Mouse (Mus musculus): Measurements from ENCODE around the gene Arid3a.

The Arid3a gene

DNA sequence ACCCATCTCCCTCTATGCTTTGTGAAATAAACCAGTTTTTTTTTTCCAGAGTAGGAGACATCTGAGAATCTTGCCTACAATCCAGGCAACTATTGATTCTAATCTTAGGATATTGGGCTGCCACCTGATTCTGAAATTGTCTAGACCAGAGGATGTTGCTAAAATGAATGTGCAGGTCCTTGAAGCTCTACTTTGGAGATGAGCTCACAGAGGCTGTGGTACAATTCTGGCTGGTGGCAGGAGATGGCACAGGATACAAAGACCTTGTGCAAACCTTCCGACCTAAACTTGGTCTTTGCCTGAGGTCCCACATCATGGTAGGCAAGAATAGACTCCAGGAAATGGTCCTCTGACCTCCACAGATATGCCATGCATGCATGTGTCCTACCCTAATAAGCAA, 68.8 kb downstream of the Arid3a start:
- DNase-seq (ENCODE audit: low read depth, low spot score): peak; percentile 61

DNA sequence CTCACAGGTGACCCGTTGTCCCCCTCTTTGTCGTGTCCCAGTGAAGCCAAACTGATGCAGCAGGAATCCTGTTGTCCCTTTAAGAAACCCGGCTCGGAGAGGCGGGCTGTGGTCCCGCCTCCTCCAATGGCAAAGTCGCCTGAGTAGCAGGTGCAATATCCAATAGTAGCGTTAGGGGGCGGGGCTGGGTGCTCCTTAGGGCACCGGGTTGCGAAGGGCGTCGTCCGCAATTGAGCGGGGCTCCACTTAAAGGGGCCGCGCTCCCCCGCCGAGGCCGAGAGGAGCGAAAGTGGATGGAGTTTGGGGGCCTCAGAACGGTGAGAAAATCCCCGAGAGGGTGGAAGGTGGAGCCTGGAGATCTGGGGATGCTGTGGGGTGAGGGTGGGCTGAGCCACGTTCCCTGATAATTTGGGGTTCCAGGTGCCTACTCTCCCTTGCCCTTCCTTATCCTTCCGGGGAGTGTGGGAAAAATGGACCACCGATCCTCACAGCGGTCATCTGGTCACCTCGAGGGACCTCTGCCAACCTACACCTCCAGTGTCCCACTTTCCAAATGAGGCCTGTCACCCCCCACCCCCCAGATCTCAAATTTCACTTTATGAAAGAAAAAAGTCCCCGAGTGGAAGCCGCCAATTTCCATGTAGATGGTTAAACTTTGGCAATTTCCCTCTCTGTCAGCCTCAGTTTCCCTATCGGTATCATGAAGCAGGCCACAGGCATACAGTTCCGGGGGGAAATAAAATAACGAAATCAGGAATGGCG, 69.6 kb downstream of the Arid3a start, which contains the start of gene Abca7:
TSS of gene Abca7 (plus strand) at position 223 of the 762 bp plus-strand sequence.
- peak; percentile 95 for DNase-seq (ENCODE audit: low read depth, low spot score)

DNA sequence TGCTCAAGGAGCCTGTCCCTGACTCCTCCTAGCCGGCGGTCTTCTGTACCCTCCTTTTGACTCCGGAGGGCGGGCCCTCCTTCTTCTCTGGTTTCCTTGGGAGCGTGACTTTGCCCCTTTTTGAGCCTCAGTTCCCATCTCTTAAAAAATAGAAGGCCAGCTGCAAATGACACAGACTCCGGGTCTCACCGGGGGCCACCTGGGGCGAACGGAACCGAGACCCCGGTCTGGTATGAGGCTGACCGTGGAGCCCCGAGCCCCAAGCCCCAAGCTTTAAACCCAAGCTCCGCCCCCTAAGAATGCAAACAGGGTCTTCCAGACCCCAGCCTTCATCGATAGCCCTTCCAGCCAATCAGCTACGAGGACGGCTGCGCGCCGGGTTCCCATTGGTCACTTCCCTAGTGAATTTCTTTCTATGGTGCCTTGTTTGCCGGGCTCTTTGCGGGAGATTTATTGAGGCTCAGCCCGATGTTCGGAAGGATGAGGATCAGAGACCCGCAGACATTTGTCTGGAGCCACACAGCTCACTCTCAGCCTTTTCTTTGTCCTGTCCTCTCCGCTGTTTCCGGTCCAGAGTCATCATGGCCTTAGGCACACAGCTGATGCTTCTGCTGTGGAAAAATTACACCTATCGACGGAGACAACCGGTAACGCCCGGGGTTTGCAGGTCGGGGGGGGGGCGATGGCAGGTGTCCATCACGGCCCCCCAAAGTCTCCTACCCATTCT, 70.4 kb downstream of the Arid3a start:
- DNase-seq (ENCODE audit: low read depth, low spot score): peak; percentile 64

DNA sequence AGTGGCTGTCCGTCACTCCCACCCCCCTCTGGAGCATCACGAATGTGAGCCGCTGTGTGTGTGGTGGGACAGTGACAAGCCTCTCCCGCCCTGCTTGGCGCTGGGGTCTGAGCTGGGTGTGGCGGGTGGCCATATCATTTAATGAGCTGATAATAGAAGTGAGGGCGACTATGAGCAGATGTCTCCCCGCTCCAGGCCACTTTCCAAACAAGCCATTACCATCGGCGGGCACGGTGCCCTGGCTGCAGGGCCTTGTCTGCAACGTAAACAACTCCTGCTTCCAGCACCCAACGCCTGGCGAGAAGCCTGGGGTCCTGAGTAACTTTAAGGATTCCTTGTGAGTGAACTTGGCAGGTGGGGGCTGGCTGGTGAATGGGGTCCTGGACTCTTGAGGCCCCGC, 71.0 kb downstream of the Arid3a start:
- no peak for DNase-seq (ENCODE audit: low read depth, low spot score)

DNA sequence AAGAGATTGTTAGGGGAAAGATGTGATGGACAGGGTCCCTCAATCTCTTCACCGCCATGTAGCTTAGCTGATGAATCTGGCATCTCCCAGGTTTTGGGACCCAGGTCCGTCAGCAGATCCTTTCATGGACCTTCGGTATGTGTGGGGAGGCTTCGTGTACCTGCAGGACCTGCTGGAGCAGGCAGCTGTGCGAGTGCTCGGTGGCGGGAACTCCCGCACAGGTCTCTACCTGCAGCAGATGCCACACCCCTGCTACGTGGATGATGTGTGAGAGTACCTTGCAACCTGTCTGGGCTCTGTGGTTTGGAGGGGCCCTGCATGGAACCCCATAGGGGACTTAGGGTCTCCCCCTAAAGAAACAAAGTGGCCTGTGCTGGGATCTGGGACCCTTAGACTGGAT, 75.1 kb downstream of the Arid3a start:
- DNase-seq (ENCODE audit: low read depth, low spot score): no peak

DNA sequence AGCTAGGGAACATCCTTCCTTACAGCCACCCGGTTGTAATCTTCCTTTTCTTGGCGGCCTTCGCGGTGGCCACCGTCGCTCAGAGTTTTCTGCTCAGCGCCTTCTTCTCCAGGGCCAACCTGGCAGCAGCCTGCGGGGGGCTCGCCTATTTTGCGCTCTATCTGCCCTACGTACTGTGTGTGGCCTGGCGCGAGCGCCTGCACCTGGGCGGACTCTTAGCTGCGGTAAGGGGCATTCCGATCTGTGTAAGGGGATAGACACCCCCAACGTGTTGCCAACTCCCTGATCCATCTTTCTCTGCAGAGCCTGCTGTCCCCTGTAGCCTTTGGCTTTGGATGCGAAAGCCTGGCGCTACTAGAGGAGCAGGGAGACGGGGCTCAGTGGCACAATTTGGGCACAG, 76.0 kb downstream of the Arid3a start:
- DNase-seq (ENCODE audit: low read depth, low spot score): no peak

DNA sequence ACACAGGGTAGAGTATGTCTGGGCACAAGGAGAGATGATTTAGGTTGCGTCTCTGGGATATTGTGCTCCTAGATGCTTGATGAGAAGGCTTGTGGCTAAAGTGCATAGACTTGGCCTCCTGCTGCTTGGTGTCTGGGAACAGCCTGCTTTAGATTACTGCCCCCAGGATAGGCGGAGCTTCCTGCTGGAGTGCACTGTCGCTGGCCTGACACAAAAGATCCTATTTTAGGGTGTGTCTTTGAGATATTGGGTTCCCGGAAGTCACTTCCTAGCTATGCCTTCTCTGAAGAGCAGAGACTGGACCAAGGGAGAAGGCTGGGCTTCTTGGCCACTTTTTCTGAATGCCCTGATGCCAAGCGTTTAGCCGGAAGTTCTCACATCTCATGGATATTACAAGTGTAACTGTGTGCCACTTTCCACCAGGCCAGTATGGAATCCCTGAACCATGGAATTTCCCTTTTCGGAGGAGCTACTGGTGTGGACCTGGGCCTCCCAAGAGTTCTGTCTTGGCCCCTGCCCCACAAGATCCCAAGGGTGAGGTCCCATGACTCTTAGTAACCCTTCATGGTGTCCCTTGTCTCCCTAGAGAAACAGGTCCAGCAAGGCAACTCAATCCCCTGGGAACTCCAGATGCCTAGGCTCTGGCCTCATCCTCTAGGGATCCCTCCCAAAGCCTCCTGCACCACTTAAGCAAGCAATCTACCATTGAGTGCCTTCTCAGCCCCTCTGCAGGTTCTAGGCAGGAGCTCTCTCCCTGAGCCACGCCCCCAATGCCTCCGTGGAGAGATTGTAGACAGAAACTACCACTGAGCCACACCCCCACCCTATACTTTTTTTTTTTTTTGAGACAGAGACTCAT, 76.8 kb downstream of the Arid3a start:
- no peak for DNase-seq (ENCODE audit: low read depth, low spot score)

DNA sequence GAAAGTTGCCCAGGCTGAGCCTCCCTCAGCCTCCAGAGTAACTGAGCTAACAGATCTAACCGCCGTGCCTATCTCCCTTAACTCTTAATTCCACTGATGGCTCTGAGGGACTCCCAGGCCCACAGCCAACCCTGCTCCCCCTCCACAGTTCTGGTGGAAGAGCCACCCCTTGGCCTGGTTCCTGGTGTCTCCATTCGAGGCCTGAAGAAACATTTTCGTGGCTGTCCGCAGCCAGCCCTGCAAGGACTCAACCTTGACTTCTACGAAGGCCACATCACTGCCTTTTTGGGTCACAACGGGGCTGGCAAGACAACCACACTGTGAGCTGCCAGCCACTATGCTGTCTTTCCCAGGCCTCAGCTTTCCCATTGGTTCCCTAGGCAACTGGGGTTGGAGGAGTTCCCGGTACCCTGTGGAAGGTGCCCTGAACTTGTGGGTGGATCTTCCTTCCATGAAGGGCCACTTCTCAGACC, 77.4 kb downstream of the Arid3a start:
- DNase-seq (ENCODE audit: low read depth, low spot score): no peak

Measured in CD4-positive helper T cell, adult 2 months (primary cell).